Mouse (Mus musculus): ENCODE results near the gene Selenoi. TPM values are rescaled to one million over a fixed set of nuclear protein-coding genes. Genes with fewer than 3 reads are reported as not detected.

The Selenoi gene
- polyA plus RNA-seq, 1 experiment: 32.9 TPM

GRCm38 (mm10) chr5:30285944-30286799 lies 53.8 kb downstream of the Selenoi start:
- TF ChIP-seq POLR2A (IDR thresholded peaks at IDR 0.05; ENCODE audit: extremely low read depth, insufficient read depth, low read length): no peak
- TF ChIP-seq CTCF (IDR thresholded peaks at IDR 0.05; ENCODE audit: extremely low read depth, insufficient read depth, low read length): no peak
- no peak overlapping the region for H3K27ac ChIP-seq (ENCODE audit: insufficient read depth, low read length)
- no peaks in the 10 kb centered on the region for H3K4me1 ChIP-seq (ENCODE audit: control insufficient read depth, insufficient read depth, low read length)

GRCm38 (mm10) chr5:30287106-30287882 lies 54.9 kb downstream of the Selenoi start:
- TF ChIP-seq CTCF (IDR thresholded peaks at IDR 0.05; ENCODE audit: extremely low read depth, insufficient read depth, low read length) (no peak), POLR2A (IDR thresholded peaks at IDR 0.05; ENCODE audit: extremely low read depth, insufficient read depth, low read length) (no peak)
- H3K4me3 ChIP-seq (ENCODE audit: insufficient read depth, low read length): no peak overlapping the region
- no peak overlapping the region for H3K27ac ChIP-seq (ENCODE audit: insufficient read depth, low read length)
- no peaks in the 10 kb centered on the region for H3K4me1 ChIP-seq (ENCODE audit: control insufficient read depth, insufficient read depth, low read length)

More at GRCm38 (mm10) chr5:30285944-30286799, 53.8 kb downstream of the Selenoi start:
- H3K4me3 ChIP-seq (ENCODE audit: insufficient read depth, low read length): no peak overlapping the region

Other genes starting within 250 kb of the Selenoi start
- not detected in 2 replicates for gene Il6, start 219.5 kb upstream of the Selenoi start, polyA plus RNA-seq (2012; rRNA removed)
- gene Tyms, start 159.0 kb upstream of the Selenoi start, polyA plus RNA-seq (2012; rRNA removed): 3.3 and 4.0 TPM in 2 replicates
- 14.0 and 14.6 TPM in 2 replicates for gene Garem2, start 127.4 kb upstream of the Selenoi start, polyA plus RNA-seq (2012; rRNA removed)
- 3.8 and 4.6 TPM in 2 replicates for gene 3110082J24Rik, start 126.5 kb upstream of the Selenoi start, polyA plus RNA-seq (2012; rRNA removed)
- 64.9 and 67.7 TPM in 2 replicates for gene Hadha, start 77.4 kb upstream of the Selenoi start, polyA plus RNA-seq (2012; rRNA removed)
- gene Hadhb, start 77.3 kb upstream of the Selenoi start, polyA plus RNA-seq (2012; rRNA removed): 88.0 and 94.8 TPM in 2 replicates
- gene Adgrf3, start 26.9 kb upstream of the Selenoi start, polyA plus RNA-seq (2012; rRNA removed): not detected in 2 replicates
- gene Drc1, start 48.8 kb downstream of the Selenoi start, polyA plus RNA-seq (2012; rRNA removed): 12.2 and 13.7 TPM in 2 replicates
- 13.9 and 17.4 TPM in 2 replicates for gene Otof, start 229.4 kb downstream of the Selenoi start, polyA plus RNA-seq (2012; rRNA removed)
- 0.25 and 1.1 TPM in 2 replicates for gene 1700001C02Rik, start 233.5 kb downstream of the Selenoi start, polyA plus RNA-seq (2012; rRNA removed)

Measured in cortical plate, adult 2 months (tissue).